Mouse (Mus musculus): ENCODE measurements around the gene Hgd. TPM values are rescaled to one million over a fixed set of nuclear protein-coding genes. Genes with fewer than 3 reads are reported as not detected.

Gene Hgd
- polyA plus RNA-seq, 1 experiment from 2014 or later: 2.1 TPM

DNA sequence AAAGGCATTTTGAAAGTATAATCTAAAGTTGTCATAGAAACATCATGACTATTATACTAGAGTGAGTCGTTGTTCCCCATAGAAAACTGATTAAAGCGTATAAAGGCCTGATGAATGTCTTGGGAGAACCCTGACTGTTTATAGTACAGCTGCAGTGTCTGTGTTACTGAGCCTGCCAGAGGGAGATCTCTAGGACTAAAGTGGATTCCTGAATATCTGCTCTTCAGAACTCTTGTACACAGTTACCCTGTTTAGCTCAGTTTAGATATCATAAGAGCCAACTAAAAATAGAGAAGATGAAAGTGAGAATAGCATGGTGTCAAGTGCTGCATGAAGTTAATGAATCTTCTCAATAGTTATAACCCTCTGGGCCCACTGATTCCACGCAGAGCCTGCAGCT lies 29.7 kb upstream of the Hgd start:
- H3K4me3 ChIP-seq (replicated peaks; ENCODE audit: low read length): no peak overlapping the region
- 53% methylated on average over 3 of the region's 3 CpGs for WGBS
- no peak for ATAC-seq (ENCODE audit: insufficient read depth, low FRiP score)

DNA sequence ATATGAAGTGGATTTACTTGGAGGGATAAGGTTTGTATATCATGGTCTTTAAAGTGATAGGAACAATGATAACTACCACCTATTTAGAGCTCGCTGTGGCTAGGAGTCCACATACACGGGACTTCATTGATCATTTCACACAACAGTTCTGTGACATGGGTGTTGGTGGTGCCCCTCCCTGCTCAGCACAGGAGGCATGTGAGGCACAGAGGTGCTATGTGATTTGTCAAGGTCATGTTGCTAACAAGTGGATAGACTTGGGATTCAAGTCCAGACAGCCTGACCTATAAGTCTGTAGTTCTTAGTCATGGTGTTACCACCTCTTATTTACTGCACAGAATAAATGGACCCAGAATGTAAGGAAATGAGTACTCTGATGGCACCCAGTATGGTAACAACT lies 29.0 kb upstream of the Hgd start:
- 81% methylated on average over 2 of the region's 2 CpGs for WGBS
- Histone ChIP-seq H3K36me3 (ENCODE audit: control insufficient read depth, insufficient read depth, low read length) (no peaks in the 10 kb centered on the region), H3K27me3 (ENCODE audit: control insufficient read depth, insufficient read depth, low read length) (no peaks in the 10 kb centered on the region), H3K9me3 (replicated peaks; ENCODE audit: control insufficient read depth, low read length) (no peaks in the 10 kb centered on the region), H3K27ac (ENCODE audit: low read length) (no peak overlapping the region), H3K4me2 (ENCODE audit: low read depth, low read length) (no peak overlapping the region), H3K4me1 (ENCODE audit: control insufficient read depth, insufficient read depth, low read length) (peaks cover 4% of the 10 kb centered on the region; the same call in 1 of the 2 replicates), H3K9ac (ENCODE audit: low read length) (no peak overlapping the region), H3K4me3 (replicated peaks; ENCODE audit: low read length) (no peak overlapping the region)
- no peak for ATAC-seq (ENCODE audit: insufficient read depth, low FRiP score)

More for the DNA sequence above, 29.7 kb upstream of the Hgd start:
- no peak overlapping the region for H3K4me2 ChIP-seq (ENCODE audit: low read depth, low read length)
- H3K9ac ChIP-seq (ENCODE audit: low read length): no peak overlapping the region
- no peaks in the 10 kb centered on the region for H3K36me3 ChIP-seq (ENCODE audit: control insufficient read depth, insufficient read depth, low read length)
- no peak overlapping the region for H3K27ac ChIP-seq (ENCODE audit: low read length)
- H3K4me1 ChIP-seq (ENCODE audit: control insufficient read depth, insufficient read depth, low read length): peaks cover 4% of the 10 kb centered on the region; the same call in 1 of the 2 replicates
- H3K9me3 ChIP-seq (replicated peaks; ENCODE audit: control insufficient read depth, low read length): no peaks in the 10 kb centered on the region
- H3K27me3 ChIP-seq (ENCODE audit: control insufficient read depth, insufficient read depth, low read length): no peaks in the 10 kb centered on the region

DNA sequence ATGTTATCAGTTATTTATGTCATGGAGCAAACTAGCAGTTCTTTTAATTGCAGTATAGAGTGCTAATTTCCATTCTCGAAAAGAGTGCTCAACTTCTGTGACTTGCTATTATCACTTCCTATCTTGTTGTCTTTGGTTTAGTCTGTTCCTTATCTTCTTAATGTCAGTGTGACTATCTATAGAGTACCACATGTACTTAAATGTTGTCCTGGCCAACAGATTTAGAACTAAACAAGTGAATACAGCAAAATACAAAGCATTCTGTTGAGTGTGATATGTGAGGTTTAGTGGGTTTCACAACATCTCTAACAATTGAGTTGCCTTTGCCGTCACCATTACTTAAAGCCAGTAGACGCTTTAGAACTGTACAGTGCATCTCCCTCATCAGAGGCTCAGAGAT lies 27.1 kb upstream of the Hgd start:
- 94% methylated on average over 3 of the region's 3 CpGs for WGBS
- Histone ChIP-seq H3K4me1 (ENCODE audit: control insufficient read depth, insufficient read depth, low read length) (peaks cover 4% of the 10 kb centered on the region; the same call in 1 of the 2 replicates), H3K36me3 (ENCODE audit: control insufficient read depth, insufficient read depth, low read length) (no peaks in the 10 kb centered on the region), H3K9me3 (replicated peaks; ENCODE audit: control insufficient read depth, low read length) (no peaks in the 10 kb centered on the region), H3K4me2 (ENCODE audit: low read depth, low read length) (no peak overlapping the region), H3K27me3 (ENCODE audit: control insufficient read depth, insufficient read depth, low read length) (no peaks in the 10 kb centered on the region), H3K4me3 (replicated peaks; ENCODE audit: low read length) (no peak overlapping the region), H3K27ac (ENCODE audit: low read length) (no peak overlapping the region), H3K9ac (ENCODE audit: low read length) (no peak overlapping the region)
- no peak for ATAC-seq (ENCODE audit: insufficient read depth, low FRiP score)

DNA sequence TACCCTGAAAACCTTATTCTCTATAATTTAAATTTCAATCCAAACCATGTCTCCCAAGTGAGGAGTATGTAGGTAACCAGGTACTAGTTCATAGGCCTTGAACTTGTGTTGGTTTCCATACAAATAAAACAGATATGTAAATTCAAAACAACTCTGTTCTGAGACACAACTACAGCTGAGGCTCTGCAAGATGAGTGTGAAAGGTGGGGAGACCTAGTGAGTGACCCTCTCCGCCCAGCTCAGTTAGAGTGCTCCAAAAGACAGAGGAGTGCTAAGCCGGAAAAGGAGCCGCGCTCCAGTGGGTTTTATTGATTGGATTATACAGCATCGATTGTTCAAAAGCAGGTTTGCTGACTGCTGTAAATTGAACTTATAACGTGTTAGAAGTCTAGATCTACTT lies 17.5 kb upstream of the Hgd start:
- 81% methylated on average over 6 of the region's 6 CpGs for WGBS
- H3K4me3 ChIP-seq (replicated peaks; ENCODE audit: low read length): no peak overlapping the region
- no peaks in the 10 kb centered on the region for H3K9me3 ChIP-seq (replicated peaks; ENCODE audit: control insufficient read depth, low read length)
- no peak overlapping the region for H3K9ac ChIP-seq (ENCODE audit: low read length)
- no peak for ATAC-seq (ENCODE audit: insufficient read depth, low FRiP score)
- no peak overlapping the region for H3K4me2 ChIP-seq (ENCODE audit: low read depth, low read length)
- no peaks in the 10 kb centered on the region for H3K4me1 ChIP-seq (ENCODE audit: control insufficient read depth, insufficient read depth, low read length)
- H3K36me3 ChIP-seq (ENCODE audit: control insufficient read depth, insufficient read depth, low read length): no peaks in the 10 kb centered on the region
- no peak overlapping the region for H3K27ac ChIP-seq (ENCODE audit: low read length)
- H3K27me3 ChIP-seq (ENCODE audit: control insufficient read depth, insufficient read depth, low read length): no peaks in the 10 kb centered on the region

DNA sequence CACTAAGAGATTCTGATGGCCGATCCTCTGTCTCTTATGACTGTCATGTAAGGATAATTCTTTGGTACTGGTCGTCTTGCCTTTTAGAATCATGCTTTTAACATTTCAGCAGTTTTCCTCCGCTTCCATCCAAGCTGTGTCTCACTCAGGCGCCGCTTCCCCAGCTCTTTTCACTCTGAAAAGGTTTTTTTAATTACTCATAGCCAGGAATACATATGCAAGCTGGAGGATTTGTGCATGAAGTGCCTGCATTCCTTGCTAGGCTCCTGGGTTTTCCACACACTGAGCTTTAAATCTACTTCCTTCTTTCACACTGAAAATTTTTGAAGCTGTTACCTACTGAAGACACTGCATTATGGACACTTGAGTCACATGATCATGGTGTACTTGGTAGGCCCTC lies 17.0 kb upstream of the Hgd start:
- Histone ChIP-seq H3K4me2 (ENCODE audit: low read depth, low read length) (no peak overlapping the region), H3K9me3 (replicated peaks; ENCODE audit: control insufficient read depth, low read length) (no peaks in the 10 kb centered on the region), H3K4me1 (ENCODE audit: control insufficient read depth, insufficient read depth, low read length) (no peaks in the 10 kb centered on the region), H3K9ac (ENCODE audit: low read length) (no peak overlapping the region), H3K27me3 (ENCODE audit: control insufficient read depth, insufficient read depth, low read length) (no peaks in the 10 kb centered on the region), H3K4me3 (replicated peaks; ENCODE audit: low read length) (no peak overlapping the region), H3K36me3 (ENCODE audit: control insufficient read depth, insufficient read depth, low read length) (no peaks in the 10 kb centered on the region), H3K27ac (ENCODE audit: low read length) (no peak overlapping the region)
- ATAC-seq (ENCODE audit: insufficient read depth, low FRiP score): no peak
- 86% methylated on average over 5 of the region's 5 CpGs for WGBS

DNA sequence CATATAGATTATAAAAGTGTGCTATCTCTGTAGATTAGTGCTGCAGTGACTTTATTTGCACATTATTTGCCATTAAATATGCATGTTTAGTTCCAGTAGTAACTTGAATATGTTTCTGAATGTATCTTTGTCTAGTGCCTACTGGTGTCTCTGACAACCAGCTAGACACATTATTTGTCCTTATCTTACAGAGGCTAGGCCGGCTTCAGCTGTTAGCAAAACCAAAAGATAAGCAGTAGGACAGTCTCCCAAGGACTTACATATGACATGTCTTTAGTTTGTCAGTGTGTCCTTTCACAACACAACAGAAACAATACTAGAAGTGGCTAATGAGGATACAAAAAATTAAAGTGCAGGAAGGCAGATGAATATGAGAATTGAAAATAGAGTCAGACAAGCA lies 14.8 kb upstream of the Hgd start:
- 57% methylated on average over 1 of the region's 1 CpGs for WGBS

DNA sequence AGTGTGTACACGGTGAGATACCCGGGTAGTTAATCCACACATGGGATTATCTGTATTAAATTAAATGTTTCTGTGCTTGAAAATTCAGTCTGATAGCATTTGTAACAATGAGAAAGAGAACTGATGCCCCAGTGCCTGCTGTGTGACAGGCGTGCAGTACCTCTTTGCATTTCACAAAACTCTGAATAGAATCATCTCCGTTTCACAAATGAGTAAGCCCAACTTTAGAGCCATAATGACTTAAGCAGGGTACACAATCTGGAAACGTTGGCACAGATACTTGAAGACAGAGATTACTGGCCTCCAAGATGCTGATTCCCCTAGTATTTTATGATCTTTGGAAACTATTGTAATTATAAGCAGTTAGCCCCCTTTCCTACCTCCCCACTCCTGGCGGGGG lies 13.8 kb upstream of the Hgd start:
- Histone ChIP-seq H3K36me3 (ENCODE audit: control insufficient read depth, insufficient read depth, low read length) (0 out of 2 replicates have a peak, but pooled peaks cover 4% of the 10 kb centered on the region), H3K27ac (ENCODE audit: low read length) (no peak overlapping the region), H3K9me3 (replicated peaks; ENCODE audit: control insufficient read depth, low read length) (no peaks in the 10 kb centered on the region), H3K4me3 (replicated peaks; ENCODE audit: low read length) (no peak overlapping the region), H3K4me1 (ENCODE audit: control insufficient read depth, insufficient read depth, low read length) (no peaks in the 10 kb centered on the region), H3K9ac (ENCODE audit: low read length) (no peak overlapping the region), H3K27me3 (ENCODE audit: control insufficient read depth, insufficient read depth, low read length) (no peaks in the 10 kb centered on the region), H3K4me2 (ENCODE audit: low read depth, low read length) (no peak overlapping the region)
- no peak for ATAC-seq (ENCODE audit: insufficient read depth, low FRiP score)
- WGBS: 73% methylated on average over 6 of the region's 6 CpGs

More for the DNA sequence above, 14.8 kb upstream of the Hgd start:
- Histone ChIP-seq H3K9ac (ENCODE audit: low read length) (no peak overlapping the region), H3K4me2 (ENCODE audit: low read depth, low read length) (no peak overlapping the region), H3K36me3 (ENCODE audit: control insufficient read depth, insufficient read depth, low read length) (0 out of 2 replicates have a peak, but pooled peaks cover 4% of the 10 kb centered on the region), H3K4me1 (ENCODE audit: control insufficient read depth, insufficient read depth, low read length) (no peaks in the 10 kb centered on the region), H3K9me3 (replicated peaks; ENCODE audit: control insufficient read depth, low read length) (no peaks in the 10 kb centered on the region), H3K27ac (ENCODE audit: low read length) (no peak overlapping the region), H3K27me3 (ENCODE audit: control insufficient read depth, insufficient read depth, low read length) (no peaks in the 10 kb centered on the region), H3K4me3 (replicated peaks; ENCODE audit: low read length) (no peak overlapping the region)
- no peak for ATAC-seq (ENCODE audit: insufficient read depth, low FRiP score)

DNA sequence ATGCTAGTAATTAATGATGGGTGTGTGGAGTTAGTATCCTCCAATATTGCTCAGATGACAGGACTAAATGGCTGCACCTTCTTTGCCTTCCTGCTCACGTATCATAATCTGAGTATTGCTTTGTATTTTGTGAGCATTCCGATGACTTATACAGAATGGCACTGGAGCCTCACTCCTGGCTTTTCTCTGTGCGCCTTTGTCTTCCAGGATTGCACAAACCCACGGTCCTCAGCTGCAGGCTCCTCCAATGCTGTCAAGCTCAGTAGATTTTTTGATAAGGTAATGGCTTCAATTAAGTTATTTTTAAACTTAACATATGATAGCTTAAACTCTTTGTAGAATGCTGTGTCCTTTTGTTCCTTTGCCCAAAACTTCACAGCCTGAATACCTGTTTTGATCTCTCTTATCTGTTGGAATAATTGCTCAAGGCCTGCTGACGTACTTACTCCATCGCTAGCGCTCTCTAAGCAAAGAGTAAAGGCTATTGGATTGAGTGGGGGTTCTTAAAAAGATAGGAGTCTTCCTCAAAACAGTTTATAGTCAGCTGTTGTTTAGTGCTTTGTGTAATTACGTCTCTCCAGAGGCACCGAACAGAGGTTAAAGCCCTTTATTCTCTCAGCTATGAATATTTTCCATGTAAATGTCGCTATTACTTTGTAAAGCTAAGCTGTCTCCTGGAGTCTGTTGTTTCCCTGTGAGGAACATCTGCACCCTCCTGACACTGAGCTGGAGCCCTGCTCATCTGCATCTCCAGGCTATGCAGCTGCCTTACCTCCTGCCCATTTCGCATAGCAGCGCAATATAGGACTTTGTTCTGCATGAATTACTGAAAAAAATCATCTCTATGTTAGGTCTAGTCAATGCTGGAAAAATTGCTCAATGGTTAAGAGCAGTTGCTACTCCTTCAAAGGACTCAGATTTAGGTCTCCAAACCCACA lies 12.6 kb upstream of the Hgd start:
- no peak for ATAC-seq (ENCODE audit: insufficient read depth, low FRiP score)
- Histone ChIP-seq H3K4me2 (ENCODE audit: low read depth, low read length) (no peak overlapping the region), H3K36me3 (ENCODE audit: control insufficient read depth, insufficient read depth, low read length) (peaks cover 4% of the 10 kb centered on the region; the same call in 1 of the 2 replicates), H3K4me1 (ENCODE audit: control insufficient read depth, insufficient read depth, low read length) (no peaks in the 10 kb centered on the region), H3K4me3 (replicated peaks; ENCODE audit: low read length) (no peak overlapping the region), H3K9me3 (replicated peaks; ENCODE audit: control insufficient read depth, low read length) (no peaks in the 10 kb centered on the region), H3K27me3 (ENCODE audit: control insufficient read depth, insufficient read depth, low read length) (no peaks in the 10 kb centered on the region), H3K9ac (ENCODE audit: low read length) (no peak overlapping the region), H3K27ac (ENCODE audit: low read length) (no peak overlapping the region)
- 78% methylated on average over 12 of the region's 12 CpGs for WGBS

DNA sequence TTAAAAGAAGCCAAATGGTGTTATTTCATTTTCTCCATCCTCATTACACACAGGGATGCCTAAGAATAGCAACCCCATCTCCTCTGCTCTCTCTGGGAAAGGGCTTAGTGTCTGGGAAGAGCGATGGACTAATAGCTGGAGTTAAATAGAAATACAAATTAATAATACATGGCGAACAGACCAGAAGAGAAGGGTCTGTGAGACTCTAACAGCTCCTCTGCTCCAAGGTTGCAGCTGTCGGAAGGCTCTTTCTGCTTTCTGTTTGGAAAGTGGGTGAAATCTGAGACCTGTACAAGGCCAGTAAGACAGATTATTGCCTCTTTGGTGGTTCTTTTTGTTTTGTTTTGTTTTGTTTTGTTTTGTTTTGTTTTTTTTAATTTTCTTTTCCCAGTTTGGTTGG lies 8.4 kb upstream of the Hgd start:
- Histone ChIP-seq H3K4me3 (replicated peaks; ENCODE audit: low read length) (no peak overlapping the region), H3K27ac (ENCODE audit: low read length) (peak overlapping the region; percentile 27; the same call in 1 of the 2 replicates), H3K27me3 (ENCODE audit: control insufficient read depth, insufficient read depth, low read length) (no peaks in the 10 kb centered on the region), H3K9me3 (replicated peaks; ENCODE audit: control insufficient read depth, low read length) (peaks cover 6% of the 10 kb centered on the region; the same call in 1 of the 2 replicates), H3K4me1 (ENCODE audit: control insufficient read depth, insufficient read depth, low read length) (no peaks in the 10 kb centered on the region), H3K4me2 (ENCODE audit: low read depth, low read length) (no peak overlapping the region), H3K36me3 (ENCODE audit: control insufficient read depth, insufficient read depth, low read length) (peaks cover 4% of the 10 kb centered on the region; the same call in 1 of the 2 replicates), H3K9ac (ENCODE audit: low read length) (no peak overlapping the region)
- WGBS: 71% methylated on average over 3 of the region's 3 CpGs
- 0 out of 2 replicates have a peak, but pooled peaks have one; percentile 17 for ATAC-seq (ENCODE audit: insufficient read depth, low FRiP score)
